Mouse (Mus musculus) adrenal gland, postnatal 10 days (tissue): Measurements from ENCODE around the gene Pacs2. TPM values are rescaled to one million over a fixed set of nuclear protein-coding genes. Genes with fewer than 3 reads are reported as not detected.

Experiments
- DNase-seq: peaks from one replicate; pipeline ENCODE4 v3.0.0; 2021; ENCODE audit warnings: mixed read lengths
- long read RNA-seq, 2 experiments: library from polyadenylated mRNA; stranded (forward); transcript quantifications; one replicate each; pipeline ENCODE4 v2.0.0; 2021
- total RNA-seq, 2 experiments: library from RNA; stranded (reverse); gene quantifications; 2 replicates each; pipeline ENCODE4 v1.2.3; 2021

Pacs2 gene
- 10 to 100 TPM; 30.3 to 37.1 TPM for total RNA-seq
- long read RNA-seq, experiment 1, full-length matches to known transcripts, result 4 of 14 reads
- long read RNA-seq, experiment 1, partial matches to known transcripts, result 4 of 14 reads
- long read RNA-seq, experiment 1, other reads (novel, unspliced or antisense), result 6 of 14 reads
- long read RNA-seq, experiment 2, full-length matches to known transcripts, result 9 of 20 reads
- long read RNA-seq, experiment 2, partial matches to known transcripts, result 5 of 20 reads
- long read RNA-seq, experiment 2, other reads (novel, unspliced or antisense), result 6 of 20 reads

DNA sequence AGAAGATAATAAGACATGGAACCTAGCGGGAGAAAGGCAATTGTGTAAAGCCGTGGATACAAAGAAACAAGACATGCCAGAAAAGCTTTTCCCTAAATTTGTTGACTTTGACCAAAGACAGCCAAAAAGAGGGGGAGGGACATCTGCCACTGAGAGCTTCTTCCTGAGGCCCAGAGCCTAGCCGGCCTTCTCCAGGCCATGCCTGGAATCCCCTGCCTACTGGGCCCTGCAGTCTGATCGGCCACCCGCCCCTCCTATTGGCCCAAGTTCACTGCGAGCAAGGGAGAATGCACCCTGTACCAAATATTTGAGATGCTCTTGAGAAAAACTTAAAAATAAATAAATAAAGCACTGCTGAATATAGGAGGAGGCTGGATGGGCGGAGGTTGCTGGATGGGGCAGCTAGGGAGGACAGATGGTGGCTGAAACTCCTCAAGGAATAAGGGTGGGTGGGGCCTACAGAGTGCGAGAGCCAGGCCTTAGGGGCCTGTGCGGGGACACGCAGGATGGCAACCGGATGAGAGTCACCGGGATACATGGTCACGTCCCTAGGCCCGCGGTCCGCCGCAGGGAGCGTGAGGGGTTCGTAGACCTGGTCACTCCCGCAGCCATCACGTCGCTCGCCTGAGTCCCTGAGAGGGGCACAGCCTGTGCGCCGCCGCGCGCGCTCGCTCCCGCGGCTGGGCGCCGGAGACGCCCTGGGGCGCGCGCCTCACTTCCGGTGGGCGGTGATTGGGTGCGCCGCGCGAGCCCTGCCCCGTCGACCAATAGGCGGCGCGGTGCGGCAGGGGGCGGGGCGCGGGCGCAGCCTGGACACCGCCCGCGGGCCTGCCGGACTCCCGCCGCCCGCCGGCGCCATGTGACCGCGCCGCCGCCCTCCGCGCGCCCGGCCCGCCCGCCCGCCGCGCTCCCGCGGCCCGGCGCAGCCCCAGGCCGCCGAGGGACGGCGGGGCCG is at the start of gene Pacs2:
Gene Pacs2, plus strand, starts transcription at position 905 of the 955 bp plus-strand sequence.
- DNase-seq, result peak; percentile 97

DNA sequence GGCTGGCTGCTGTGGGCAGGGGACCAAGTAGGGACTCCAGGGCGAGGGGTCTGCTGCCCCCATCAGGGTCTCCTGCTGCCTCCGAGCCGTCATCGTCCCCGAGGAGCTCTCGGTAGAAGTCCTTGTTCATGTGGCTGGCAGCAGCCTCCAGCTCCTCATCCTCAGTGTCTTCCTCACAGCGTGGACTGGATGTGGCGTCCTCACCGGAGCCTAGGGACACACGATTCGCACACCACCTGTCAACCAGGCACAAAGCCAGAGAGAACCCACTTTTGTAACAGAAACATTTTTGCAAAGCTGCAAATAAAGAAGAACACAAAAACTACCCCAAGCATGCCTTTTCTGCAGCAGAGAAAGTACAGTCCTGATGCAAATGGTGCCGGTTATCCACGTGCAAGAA is 48.5 kb upstream of the Pacs2 start:
- no peak for DNase-seq

DNA sequence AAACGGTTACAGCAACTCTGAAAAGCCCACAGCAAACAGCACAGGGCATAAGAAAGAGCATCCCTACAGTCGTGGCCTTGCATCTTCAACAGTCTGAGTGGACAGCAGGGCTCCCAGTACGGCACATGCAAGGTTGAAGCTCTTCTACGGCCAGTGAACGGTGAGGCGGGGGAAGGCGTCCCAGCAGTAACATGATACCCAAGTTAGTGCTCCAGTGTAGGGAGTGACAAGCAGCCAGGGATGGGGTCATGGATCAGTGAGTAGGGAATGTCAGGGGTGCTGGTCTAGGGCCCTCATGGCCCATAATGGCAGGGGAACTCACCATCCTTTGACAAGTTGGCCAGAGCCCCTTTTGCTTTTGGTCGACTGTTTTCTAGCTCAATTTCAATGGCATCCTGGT is 45.4 kb upstream of the Pacs2 start:
- DNase-seq, result no peak

DNA sequence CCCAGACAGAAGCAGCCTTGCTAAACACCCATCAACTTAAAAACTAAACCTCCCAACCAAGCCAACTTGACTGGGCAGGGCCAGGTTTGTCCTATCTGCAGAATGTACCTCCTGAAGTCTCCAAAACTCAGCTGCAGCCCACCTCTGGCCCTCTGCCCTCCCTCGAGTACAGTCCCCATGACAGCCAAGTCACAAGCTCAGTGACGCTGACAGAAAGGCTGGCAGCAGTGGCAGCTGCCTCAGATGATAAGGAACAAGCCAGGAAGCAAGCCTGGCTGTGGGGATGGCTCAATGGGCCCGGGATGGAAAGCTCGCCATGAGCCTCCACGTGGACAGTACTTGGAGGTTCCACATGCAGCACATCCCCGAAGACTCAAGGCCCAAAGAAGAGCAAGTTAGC is 44.7 kb upstream of the Pacs2 start:
- DNase-seq, result no peak

DNA sequence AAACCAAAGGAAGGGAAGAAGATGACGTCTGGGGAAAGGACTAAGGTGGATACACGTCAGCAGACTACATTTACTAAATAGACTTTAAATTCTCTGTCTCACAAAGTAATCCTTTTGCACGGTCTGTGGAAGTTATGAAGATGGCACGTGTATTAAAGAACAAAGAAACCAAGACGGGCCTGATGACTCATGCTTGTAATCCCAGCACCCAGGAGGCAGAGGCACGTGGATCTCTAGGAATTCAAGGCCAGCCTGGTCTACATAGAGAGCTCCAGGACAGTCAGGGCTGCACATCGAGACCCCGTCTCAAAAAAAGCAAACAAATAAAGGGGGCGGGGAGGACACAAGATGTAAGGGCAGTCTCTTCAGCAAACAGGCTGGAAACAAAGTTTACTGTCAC is 39.6 kb upstream of the Pacs2 start:
- DNase-seq, result no peak

DNA sequence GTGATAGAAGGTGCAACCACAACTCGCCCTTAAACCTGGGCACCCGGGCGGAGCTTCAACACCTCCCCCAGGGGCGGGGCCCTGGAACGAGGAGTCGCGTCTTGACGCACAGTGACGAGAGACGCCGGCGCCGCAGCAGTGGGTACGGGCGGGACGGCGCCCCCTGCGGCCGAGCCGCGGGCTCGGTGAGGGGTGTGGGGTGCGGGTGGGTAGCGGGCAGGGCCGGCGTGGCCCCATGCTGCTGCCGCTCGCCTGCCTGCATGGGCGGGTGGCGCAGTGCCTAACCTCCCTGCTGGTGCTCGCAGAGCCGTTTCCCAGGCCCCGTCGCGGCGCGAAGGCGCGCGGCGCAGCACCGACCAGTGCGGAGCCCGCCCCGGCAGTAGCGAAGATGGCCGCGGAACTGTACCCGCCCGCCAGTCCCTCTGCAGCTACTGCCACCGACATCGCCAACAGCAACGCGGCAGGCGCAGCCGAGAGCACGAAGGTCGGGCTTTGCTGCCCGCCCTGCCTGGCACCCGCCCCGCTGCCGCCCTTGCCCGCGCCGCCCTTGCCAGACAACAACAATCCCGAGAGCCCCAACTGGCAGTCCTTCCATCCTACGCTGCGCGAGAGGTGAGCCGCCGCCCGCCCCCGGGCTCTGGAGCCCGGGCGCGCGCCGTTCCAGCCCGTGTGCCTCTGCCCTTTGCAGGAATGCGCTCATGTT is 37.8 kb upstream of the Pacs2 start, which contains the start of gene Btbd6:
Gene Btbd6, plus strand, starts transcription at position 112 of the 703 bp plus-strand sequence.
- peak; percentile 95 for DNase-seq

DNA sequence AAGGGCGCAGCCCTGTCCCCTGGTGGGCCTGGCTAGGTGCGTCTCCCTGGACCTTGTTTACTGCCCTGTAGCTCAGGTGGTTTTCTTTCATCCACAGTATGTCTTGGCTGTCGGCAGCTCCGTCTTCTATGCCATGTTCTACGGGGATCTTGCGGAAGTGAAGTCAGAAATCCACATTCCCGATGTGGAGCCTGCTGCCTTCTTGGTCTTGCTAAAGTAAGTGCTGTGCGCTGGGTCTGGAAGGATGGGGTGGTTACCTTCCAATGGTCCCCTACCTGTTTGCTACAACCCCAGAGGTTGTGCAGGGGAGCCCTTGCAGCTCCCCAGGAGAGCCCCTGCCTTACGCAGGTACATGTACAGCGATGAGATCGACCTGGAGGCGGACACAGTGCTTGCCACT is 37.2 kb upstream of the Pacs2 start:
- no peak for DNase-seq

DNA sequence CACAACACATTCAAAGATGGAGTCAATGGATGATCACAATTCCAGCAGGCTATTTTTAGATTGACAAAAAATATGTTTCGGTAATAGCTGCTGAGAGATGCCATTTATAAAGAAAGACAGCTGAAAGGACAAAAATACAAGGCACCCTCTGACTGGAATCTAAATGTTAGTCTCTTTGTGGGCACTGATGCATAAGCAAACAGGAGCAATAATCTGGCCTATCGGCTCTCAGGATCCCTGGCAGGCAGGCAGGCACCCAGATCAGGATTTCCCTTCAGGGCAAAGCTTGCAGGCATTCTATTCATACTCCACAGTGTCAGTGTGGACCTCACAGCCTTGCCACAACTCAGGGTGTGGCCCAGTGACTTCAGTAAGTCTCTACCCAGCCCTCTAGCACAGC is 32.3 kb upstream of the Pacs2 start:
- no peak for DNase-seq

DNA sequence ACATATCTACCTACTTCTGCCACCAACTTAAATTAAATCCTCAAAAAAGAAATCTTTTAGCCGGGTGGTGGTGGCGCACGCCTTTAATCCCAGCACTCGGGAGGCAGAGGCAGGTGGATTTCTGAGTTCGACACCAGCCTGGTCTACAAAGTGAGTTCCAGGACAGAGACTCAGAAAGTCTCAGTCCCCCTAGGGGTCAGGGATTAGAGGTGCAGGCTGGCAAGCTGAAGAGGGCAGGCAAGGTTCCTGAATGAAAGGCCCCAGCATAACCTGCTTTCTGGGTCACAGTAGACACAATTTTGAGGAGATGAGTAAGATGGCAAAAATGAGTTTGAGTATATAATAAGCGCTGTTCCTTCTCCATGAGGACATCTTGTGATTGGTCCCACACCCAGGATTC is 29.0 kb upstream of the Pacs2 start:
- DNase-seq, result no peak

DNA sequence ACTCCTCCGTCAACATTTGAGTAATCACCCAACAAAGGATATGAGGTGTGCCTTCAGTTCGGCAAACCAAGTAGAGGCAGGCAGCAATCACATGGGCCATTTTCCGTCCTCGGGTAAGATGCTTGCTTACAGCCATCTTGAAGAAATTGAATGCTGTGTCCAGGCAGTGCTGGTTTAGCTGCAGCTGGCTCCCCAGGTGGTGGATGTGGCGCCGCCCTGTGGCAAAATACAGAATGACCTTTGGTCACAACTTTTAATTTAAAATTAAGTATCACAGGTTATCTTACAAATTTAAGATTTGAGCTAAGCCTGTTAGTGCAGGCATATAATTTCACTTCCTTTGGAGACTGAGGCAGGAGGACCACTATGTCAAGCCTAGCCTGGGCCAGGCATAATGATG is 26.4 kb upstream of the Pacs2 start:
- DNase-seq, result peak; percentile 68

DNA sequence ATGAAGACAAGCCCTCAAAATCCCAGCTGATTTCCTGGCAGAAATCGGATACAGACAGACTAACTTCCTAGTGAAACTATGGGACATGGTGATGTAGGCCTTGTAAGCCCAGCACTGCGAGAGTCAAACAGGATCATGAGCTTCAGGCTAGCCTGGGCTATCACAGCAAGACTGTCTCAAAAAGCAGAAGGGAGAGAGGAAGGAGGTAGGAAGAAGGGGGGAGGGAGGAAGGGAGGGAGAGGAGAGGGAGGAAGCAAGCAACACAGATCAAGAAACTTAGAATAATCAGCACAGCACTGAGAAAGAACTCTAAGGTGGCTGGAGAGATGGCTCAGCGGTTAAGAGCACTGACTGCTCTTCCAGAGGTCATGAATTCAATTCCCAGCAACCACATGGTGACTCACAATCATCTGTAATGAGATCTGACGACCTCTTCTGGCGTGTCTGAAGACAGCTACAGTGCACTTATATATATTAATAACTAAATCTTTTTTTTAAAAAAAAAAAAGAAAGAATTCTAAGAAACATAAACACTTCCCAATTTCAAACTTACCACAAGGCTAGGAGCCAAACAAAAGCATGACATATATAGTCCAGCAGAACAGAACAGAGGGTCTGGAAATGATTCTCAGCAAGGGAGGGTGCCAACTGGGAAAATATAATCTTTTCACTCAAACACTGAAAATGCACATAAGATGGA is 23.5 kb upstream of the Pacs2 start:
- DNase-seq, result no peak

DNA sequence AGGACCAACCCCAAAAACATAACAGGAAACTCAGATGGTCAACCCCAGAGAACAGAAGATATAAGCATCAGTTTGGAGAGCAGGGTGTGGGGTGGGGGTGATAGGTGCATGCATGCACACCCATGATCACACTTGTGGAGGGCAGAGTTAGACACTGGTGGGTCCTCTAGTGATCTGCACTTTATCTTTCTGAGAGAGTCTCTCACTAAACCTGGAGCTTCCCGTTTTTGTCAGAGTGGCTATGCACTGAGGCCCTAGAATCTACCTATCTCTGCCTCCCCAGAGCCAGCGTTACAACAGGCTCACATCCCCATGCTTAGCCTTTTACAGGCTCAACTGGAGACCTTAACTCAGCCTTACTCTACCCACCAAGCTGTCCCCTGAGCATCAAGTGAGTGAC is 22.9 kb upstream of the Pacs2 start:
- DNase-seq, result no peak

DNA sequence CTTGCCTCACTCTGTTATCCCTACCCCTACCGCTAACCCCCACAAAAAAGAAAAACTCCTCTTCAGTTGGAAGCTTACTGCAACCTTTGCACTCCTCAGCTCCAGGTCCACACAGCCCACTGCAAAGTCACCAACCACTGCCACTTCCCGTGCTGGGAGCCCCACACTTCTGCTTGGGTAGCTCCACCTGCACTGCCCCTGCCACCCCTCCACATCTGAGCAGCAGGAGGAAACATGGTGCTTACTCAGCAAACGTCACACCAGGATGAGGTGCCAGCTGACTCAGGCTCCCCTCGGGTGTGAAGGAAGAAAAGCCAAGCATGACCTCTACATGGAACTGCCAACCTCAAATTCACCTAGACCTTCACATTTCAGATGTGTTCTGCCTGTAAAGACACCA is 20.2 kb upstream of the Pacs2 start:
- DNase-seq, result no peak

DNA sequence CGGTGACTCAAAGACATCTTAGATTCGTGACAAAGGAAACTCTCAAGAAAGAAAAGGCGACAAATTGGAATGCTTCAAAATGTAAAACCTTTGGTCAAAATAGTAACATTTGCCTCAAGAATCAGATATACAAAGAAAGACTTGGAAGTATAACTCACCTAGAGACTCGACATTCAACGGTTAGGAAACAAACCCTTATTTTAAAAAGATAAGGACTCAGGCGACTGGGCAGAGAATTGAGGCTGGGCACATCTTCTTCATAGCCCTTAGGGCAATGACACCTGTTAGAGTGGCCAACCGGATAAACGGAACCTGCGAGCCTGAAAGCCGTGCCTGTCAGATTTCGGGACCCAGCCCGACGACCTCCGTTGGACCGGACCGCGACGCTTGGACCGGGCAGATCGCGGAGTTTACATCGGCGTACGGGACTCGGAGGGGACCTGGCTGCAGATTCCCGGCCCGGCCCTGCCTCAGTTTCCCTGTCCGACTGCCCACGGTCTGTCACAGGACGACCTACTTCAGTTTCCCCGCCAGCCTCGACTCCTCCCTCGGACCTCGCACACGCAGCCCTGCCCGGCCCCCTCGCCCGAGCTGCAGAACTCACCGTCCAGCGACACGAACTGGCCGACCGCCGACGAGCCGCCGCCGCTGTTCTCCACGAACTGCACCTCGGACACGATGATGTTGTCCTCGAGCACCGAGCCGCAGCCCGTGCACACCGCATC is 14.6 kb upstream of the Pacs2 start:
- DNase-seq, result no peak

DNA sequence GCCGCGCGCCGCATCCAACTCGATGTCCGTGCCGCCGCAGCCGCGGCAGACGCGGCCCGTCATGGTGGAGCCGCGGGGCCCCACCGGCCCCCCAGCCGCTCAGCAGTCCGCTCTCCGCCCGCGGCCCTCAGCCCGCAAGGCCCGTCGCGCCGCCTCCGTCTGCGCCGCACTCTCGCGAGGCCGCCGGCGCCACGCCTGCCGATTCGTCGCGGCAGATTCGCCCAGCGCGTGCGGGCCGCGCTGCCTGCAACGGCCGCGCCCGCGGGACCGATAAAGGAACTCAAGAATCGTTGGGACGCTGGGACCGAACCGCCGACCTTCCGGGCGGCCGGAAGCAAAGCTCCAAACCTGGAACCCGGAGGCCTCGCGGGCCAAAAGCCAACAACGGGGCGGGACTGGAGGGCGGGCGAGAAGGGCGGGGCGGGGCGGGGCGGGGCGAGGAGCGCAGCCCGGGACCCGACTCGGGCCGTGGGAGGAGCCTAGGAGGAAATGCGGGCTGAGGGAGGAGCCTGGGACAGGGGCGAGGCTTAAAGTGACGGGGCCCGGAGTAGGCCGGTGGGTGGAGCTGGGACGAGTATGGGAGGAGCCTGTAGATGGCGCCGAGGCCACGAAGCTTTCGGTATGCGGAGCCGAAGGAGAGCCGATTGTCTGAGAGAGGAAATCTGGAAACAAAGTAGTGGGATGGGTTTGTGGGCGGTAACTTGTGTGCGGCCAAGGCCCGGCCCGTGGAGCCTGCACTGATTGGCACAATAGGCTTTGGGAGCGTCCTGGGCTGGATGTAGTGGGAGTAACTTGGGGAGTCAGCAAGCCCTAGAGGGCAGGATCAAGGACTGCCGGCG is 13.8 kb upstream of the Pacs2 start, which contains the start of gene Brf1:
Gene Brf1, minus strand, starts transcription at position 411 of the 839 bp plus-strand sequence.
- DNase-seq, result peak; percentile 97

DNA sequence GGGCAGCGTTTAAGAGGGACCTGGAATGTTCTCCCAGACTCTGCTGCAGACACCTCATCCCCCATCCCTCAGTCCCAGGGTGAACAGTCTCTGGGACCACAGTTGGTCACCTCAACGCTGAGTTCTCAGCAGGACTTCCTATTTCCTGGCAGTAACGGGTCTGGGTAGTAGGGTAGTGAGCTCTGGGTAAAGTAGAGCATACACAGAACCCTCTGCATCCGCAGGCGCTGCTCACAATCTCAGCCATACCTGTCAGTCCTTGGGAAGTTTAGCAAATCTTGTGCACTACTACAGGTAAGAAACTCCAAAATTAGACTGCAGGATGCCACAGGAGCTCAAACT is 13.2 kb upstream of the Pacs2 start:
- DNase-seq, result no peak

DNA sequence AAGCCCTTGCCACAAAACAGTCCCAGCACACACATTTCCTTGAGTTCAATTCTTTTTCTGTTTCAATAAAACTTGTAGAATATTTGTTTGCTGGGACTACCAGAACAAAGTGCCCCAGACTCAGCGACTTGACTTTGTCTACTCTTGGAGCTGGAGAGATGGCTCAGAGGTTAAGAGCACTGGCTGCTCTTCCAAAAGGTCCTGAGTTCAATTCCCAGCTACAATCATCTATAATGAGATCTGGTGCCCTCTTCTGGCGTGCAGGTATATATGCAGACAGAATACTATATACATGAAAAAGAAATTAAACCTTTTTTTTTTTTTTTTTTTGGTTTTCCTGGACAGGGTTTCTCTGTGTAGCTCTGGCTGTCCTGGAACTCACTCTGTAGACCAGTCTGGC is 11.6 kb upstream of the Pacs2 start:
- DNase-seq, result no peak

DNA sequence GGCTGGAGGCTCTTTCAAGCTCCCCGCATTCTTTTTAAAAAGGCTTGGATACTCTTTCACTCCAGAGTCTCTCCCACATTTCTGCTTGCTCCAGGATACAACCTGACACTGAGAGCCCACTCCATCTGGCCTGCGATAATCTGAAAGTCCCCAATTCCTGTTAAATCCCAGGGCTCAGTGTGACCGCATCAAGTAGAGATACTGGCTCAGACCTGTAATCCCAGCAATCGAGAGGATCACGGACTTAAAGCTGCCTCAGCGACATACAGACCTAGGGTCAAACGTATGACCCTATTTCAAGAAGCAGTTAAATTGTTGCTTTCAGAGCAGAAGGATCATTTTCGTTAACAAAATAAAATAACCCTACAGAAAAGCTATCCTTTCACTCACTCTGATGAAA is 10.3 kb upstream of the Pacs2 start:
- DNase-seq, result no peak

DNA sequence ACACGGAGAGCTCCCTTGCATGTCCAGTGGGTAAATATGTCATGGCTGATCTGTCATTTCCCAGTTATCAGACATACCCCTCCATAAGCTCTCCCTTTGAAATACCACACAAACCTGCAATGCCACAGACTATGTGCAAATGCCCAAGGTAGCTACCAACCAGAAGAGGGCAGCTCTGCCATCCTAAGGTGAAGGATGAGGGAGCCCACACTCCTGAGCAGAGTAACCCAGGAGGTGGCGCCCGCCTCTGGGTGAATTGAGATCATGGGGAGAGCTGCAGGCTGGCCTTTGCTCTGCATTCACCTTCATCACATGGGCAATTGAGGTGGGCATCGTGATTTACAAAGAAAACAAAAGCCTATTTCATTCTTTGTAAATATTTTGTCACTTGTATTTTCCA is 9.3 kb upstream of the Pacs2 start:
- peak; percentile 78 for DNase-seq

DNA sequence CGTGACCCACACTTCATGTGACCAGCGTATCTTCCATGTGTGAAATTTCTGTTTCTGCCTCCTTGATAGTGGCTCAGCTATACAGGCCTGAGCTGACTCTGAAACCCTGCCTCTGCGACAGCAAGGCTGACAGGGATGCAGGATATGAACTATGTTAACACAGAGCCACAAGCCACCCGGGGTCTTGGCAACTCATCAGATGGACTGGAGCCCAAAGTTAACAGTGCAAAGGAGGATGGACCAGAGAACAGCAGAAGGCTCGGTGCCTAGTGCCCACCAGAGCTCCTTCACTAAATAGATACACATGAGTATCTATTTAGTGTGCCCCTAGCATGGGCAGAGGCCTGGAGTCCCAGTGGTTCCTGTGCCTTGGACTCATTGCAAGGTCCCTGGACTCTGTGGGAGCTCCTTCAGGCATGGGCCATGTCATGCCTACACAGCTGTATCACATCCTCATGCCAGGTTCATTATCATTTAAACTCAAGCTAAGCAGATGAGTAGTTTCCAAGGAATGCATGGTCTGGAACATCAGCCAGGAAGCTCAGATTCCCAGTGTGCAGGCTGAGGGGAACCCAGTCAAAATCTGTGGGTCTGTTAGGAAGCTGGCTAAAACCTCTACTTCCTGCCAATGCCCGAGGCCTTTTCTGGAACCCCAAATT is 2.5 kb upstream of the Pacs2 start:
- DNase-seq, result no peak
